Mouse (Mus musculus) limb, embryonic 10.5 days (tissue): ENCODE data around the gene Iqschfp. TPM values are rescaled to one million over a fixed set of nuclear protein-coding genes. Genes with fewer than 3 reads are reported as not detected.

Experiments
- DNase-seq: peaks from one replicate; pipeline ENCODE4 v3.0.0-alpha.2; 2017; ENCODE audit warnings: low spot score
- H3K27ac ChIP-seq: fragments of 300-500 bp; sonication (generic); 2 replicates; pipeline ENCODE4 v1.5.1; 2016; ENCODE audit warnings: mild to moderate bottlenecking
- H3K27me3 ChIP-seq: fragments of 300-500 bp; sonication (generic); 2 replicates; pipeline ENCODE4 v1.6.1; 2016; ENCODE audit warnings: low read depth, mild to moderate bottlenecking; ENCODE audit not compliant: poor library complexity, severe bottlenecking
- H3K36me3 ChIP-seq: fragments of 300-500 bp; sonication (generic); 2 replicates; pipeline ENCODE4 v1.6.1; 2016; ENCODE audit warnings: mild to moderate bottlenecking, moderate library complexity
- H3K4me1 ChIP-seq: fragments of 300-500 bp; sonication (generic); 2 replicates; pipeline ENCODE4 v1.6.1; 2016
- H3K4me3 ChIP-seq: fragments of 300-500 bp; sonication (generic); 2 replicates; pipeline ENCODE4 v1.5.1; 2016; ENCODE audit warnings: mild to moderate bottlenecking, moderate library complexity
- H3K9me3 ChIP-seq: fragments of 300-500 bp; sonication (generic); replicated peaks from 2 replicates; pipeline ENCODE4 v1.6.1; 2016; ENCODE audit warnings: mild to moderate bottlenecking
- WGBS: fragments of 180-500 bp; shearing (Covaris S2); methylation state at CpG from one replicate; pipeline ENCODE4 v1.1.7; 2016; 5-methylcytosine and 5-hydroxymethylcytosine counted together
- polyA plus RNA-seq: library from polyadenylated mRNA; unstranded; fragments of >200 nt; fragmentation: Nextera tagmentation; extraction: Ambion mirVana; gene quantifications from 2 replicates; pipeline ENCODE4 v1.2.1, GENCODE M21; 2016

The Iqschfp gene
- polyA plus RNA-seq, 1 experiment from 2014 or later, result not detected

DNA sequence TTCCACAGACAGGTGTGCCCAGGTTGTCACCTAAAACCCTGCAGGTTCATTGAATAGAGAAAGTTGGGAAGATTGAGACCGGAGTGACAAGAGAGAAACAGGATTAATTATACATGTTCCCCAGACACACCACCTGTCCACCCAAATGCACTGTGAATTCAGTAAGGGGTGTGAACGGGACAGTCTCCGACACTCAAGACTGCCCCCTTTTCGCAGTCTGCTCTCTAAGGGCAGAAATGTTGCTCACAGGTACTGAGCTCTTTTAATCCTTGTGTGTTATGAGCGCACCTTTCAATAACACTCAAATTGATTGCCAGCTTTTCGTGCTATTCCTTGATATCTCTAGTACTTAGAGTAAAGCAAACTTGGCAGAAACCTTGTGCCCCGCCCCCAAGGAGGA is 460.9 kb downstream of the Iqschfp start:
- no peak for DNase-seq
- H3K27ac ChIP-seq, result no peak overlapping the region
- H3K36me3 ChIP-seq, result no peaks in the 10 kb centered on the region
- no peak overlapping the region for H3K4me3 ChIP-seq
- peaks cover 2% of the 10 kb centered on the region; the same call in 1 of the 2 replicates for H3K9me3 ChIP-seq
- no peaks in the 10 kb centered on the region for H3K27me3 ChIP-seq
- 87% methylated on average over 7 of the region's 7 CpGs for WGBS
- H3K4me1 ChIP-seq, result peaks cover 21% of the 10 kb centered on the region

DNA sequence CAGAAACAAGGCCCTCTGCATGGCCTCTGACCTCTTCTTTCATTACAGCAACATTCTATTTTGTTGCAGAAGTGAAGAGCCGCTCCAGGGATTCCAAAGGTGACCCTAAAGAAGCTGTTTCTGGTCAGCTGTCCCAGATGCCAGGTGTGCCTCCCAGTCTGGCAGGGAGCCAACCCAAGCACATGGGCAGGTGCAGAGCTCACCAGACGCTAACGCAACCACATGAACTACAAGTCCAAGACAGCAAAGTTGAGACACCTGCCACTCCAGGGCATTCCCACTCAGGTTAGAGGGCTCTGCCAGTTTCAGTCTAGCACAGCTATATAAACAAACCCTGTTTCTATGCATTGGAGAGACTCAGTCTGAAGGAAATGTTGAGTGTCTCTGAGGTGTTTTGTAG is 461.5 kb downstream of the Iqschfp start:
- 81% methylated on average over 3 of the region's 3 CpGs for WGBS
- Histone ChIP-seq H3K27me3 (no peaks in the 10 kb centered on the region), H3K9me3 (peaks cover 2% of the 10 kb centered on the region; the same call in 1 of the 2 replicates), H3K27ac (no peak overlapping the region), H3K4me3 (no peak overlapping the region), H3K4me1 (peaks cover 19% of the 10 kb centered on the region), H3K36me3 (no peaks in the 10 kb centered on the region)
- no peak for DNase-seq

DNA sequence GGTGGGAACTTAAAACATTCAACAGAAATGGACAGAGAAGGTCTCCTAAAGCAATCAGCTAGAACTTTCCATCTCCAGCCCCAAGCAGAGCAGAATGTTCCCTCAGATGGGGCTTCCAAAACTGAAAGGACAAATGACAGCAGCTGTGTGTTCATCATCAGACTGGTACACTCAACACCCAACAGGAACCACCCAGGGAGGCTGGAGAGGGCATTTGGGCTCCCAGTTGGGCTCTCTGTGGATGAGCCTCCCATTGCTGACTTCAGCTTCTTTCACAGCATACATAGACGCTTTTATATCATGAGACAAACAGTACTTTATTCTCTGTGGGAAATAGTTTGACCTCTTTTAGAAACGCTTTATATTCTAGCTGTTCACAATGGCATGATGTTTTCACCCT is 464.5 kb downstream of the Iqschfp start:
- no peak overlapping the region for H3K27ac ChIP-seq
- no peaks in the 10 kb centered on the region for H3K36me3 ChIP-seq
- H3K9me3 ChIP-seq, result peaks cover 2% of the 10 kb centered on the region; the same call in 1 of the 2 replicates
- peaks cover 4% of the 10 kb centered on the region; the same call in 1 of the 2 replicates for H3K4me1 ChIP-seq
- whole genome bisulfite sequencing, result 85% methylated on average over 2 of the region's 2 CpGs
- DNase-seq, result no peak
- H3K27me3 ChIP-seq, result no peaks in the 10 kb centered on the region
- H3K4me3 ChIP-seq, result no peak overlapping the region

DNA sequence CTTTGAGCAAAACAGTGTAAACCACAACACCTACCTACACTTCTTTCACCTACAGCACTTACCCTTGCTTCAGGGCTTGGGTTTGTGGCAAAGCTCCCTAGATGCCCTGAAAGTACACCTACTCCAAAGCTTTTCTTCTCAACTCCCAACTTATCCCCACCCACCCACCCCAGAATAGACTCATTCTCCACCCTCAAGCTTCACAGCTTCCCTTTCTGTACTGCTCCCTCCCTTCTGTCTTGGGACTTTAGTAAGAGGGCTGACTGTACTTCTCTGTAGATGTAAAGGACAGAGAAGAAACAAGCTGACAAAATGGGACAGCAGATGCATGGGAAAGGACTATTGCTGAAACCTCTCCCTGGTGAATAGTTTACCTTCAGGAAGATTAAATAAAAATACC is 476.0 kb downstream of the Iqschfp start:
- no peak overlapping the region for H3K4me3 ChIP-seq
- H3K27ac ChIP-seq, result no peak overlapping the region
- H3K36me3 ChIP-seq, result no peaks in the 10 kb centered on the region
- DNase-seq, result no peak
- H3K9me3 ChIP-seq, result no peaks in the 10 kb centered on the region
- H3K4me1 ChIP-seq, result no peaks in the 10 kb centered on the region
- H3K27me3 ChIP-seq, result no peaks in the 10 kb centered on the region

DNA sequence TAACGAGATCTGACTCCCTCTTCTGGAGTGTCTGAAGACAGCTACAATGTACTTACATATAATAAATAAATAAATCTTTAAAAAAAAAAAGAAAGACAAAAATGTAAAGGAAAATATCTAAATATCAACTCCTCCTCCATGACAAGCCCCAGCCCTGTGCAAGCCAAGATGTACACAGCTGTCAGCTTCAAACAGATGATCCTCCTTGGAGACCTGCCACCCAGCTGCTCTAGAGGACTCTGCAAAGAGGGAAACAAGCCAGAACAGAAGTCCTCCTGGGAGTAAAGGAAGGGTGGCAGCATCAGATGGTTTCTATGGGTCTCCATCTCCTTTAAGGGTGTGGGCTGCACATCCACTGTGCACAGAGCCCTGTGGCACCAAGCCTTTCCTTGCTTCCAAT is 480.9 kb downstream of the Iqschfp start:
- H3K9me3 ChIP-seq, result no peaks in the 10 kb centered on the region
- no peak for DNase-seq
- H3K36me3 ChIP-seq, result no peaks in the 10 kb centered on the region
- H3K4me1 ChIP-seq, result 0 out of 2 replicates have a peak, but pooled peaks cover 3% of the 10 kb centered on the region
- H3K4me3 ChIP-seq, result no peak overlapping the region
- no peak overlapping the region for H3K27ac ChIP-seq
- H3K27me3 ChIP-seq, result no peaks in the 10 kb centered on the region
- WGBS, result 85% methylated on average over 1 of the region's 1 CpGs

DNA sequence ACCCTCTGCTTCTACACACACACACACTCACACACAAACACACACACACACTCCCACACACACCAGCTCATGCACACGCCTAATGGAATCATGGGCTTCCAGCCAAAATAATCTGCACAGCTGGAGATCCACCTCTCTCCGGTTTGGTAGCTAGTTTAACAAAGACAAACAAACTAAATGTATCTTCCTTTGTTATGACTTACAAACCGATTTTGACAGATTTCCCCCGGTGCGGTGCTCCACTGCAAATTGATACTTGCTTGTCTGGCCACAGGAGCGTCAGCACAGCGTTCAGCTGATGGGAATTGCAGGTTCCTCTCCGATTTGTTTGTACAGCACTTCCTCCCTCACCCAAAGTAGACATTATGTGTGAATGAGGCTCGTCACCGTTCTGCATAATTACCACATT is 483.1 kb downstream of the Iqschfp start:
- Histone ChIP-seq H3K27ac (no peak overlapping the region), H3K4me1 (peaks cover 6% of the 10 kb centered on the region), H3K36me3 (no peaks in the 10 kb centered on the region), H3K27me3 (no peaks in the 10 kb centered on the region), H3K9me3 (no peaks in the 10 kb centered on the region), H3K4me3 (no peak overlapping the region)
- no peak for DNase-seq
- 70% methylated on average over 10 of the region's 10 CpGs for WGBS

DNA sequence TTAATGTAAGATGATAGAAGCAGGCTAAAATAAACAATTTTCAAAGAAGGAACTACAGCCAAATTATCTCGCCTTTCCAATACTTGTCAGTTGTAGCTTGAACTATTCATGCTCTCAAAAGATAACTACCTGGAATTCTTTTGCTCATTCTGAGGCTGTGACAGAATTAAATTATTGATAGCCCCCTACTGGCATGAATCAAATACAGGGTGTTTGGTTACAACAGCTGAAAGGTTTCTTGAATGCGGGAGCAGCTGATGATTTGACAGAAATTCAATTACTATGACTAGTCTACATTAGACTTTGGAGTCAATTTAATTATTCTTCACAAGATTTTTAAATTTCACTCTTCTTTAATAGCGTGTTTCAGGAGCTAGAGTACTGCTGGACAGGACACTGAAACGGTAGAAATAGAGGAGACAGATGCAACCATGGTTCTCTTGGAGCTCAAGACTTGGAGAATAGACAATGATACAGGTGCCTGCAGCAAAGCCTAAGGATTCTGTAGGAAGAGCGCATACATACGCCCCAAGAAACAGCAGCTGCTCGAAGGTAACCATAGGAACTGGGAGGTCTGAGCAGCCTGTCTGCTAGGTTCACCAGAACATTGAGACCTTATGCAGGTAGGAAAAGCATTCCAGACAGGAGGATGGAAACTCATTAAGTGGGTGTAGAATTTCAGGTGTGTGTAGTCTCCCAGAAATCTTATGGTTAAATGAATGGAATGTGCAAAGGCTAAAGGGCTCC is 485.6 kb downstream of the Iqschfp start:
- no peak overlapping the region for H3K27ac ChIP-seq
- peaks cover 6% of the 10 kb centered on the region for H3K4me1 ChIP-seq
- H3K27me3 ChIP-seq, result no peaks in the 10 kb centered on the region
- DNase-seq, result no peak
- no peaks in the 10 kb centered on the region for H3K9me3 ChIP-seq
- no peak overlapping the region for H3K4me3 ChIP-seq
- 84% methylated on average over 7 of the region's 7 CpGs for WGBS
- no peaks in the 10 kb centered on the region for H3K36me3 ChIP-seq

DNA sequence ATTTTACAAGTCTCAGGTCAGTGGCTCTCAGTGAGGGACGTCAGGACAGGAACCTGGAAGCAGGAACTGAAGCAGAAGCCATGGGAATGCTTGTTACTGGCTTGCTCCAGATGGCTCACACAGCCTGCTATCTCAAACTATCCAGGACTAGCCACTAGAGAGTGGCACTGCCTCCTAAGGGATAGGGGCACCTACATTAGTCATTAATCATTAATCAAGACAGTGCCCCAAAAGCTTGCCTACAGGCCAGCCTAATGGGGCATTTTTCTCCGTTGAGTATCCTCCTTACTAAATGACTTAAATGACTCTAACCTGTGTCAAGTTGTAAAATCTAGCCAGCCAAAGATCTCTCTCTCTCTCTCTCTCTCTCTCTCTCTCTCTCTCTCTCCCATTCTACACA is 486.8 kb downstream of the Iqschfp start:
- Histone ChIP-seq H3K9me3 (no peaks in the 10 kb centered on the region), H3K36me3 (no peaks in the 10 kb centered on the region), H3K4me3 (no peak overlapping the region), H3K4me1 (peaks cover 6% of the 10 kb centered on the region), H3K27ac (no peak overlapping the region), H3K27me3 (no peaks in the 10 kb centered on the region)
- DNase-seq, result no peak
- 58% methylated on average over 2 of the region's 2 CpGs for WGBS

DNA sequence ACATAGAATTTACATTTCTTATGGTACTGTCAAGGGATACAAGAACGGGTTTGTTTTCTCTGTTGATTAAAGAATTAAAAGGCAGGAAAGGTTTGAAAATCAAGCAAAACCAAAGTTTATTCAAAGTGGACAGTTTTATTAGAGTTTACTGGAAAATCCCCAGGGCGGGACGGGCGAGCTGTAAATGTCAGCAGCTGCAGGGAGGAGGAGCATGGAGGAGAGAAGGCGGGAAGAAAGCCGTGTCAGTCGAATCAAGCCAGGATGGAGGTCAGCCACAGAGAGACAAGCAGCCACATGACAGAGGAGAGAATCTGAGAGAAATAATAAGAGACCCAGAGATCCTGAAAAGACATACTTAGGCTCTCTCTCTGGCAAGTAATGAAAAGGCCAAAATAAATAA is 487.2 kb downstream of the Iqschfp start:
- no peak overlapping the region for H3K4me3 ChIP-seq
- no peaks in the 10 kb centered on the region for H3K9me3 ChIP-seq
- no peak for DNase-seq
- H3K36me3 ChIP-seq, result no peaks in the 10 kb centered on the region
- no peaks in the 10 kb centered on the region for H3K27me3 ChIP-seq
- peaks cover 6% of the 10 kb centered on the region for H3K4me1 ChIP-seq
- H3K27ac ChIP-seq, result no peak overlapping the region
- 38% methylated on average over 7 of the region's 7 CpGs for WGBS

DNA sequence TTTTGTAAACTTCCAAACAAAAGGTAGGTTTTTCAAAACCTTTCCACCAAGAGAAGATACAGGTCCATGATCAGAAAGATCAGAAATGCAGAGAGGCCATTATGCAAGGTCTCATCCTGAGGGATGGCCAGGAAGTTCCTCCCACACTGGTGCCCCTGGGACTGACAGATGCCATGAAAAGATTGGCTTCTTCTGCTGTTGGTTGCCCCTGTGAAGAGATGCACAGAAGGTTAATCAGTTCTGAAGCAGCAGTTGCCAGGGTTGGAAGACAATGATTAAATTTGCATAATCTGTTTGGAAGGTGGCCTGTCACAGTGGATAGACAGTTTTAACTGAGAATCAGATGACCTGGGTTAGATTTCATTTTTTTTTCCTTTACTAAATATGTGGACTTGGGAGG is 491.6 kb downstream of the Iqschfp start:
- Histone ChIP-seq H3K27ac (no peak overlapping the region), H3K36me3 (no peaks in the 10 kb centered on the region), H3K4me1 (peaks cover 3% of the 10 kb centered on the region), H3K4me3 (no peak overlapping the region), H3K27me3 (no peaks in the 10 kb centered on the region), H3K9me3 (no peaks in the 10 kb centered on the region)
- no peak for DNase-seq

DNA sequence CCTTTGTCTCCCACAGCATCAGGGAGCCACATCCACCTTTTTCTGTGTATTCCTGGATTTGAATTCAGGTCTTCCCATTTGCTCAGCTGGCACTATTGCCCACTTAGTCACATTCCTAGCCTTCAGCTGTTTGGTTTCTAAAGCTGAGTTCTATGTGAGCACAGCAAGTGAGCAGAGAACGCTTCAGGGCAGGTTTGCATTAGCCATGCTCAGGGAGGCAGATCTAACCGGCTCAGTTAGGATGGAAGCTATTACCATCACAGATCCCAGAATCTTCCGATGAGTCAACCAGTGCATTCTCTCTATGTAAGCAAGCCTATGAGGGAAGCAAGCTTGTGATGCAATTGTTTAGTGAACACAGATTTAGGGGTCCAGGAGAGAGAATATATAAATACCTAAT is 493.5 kb downstream of the Iqschfp start:
- no peak overlapping the region for H3K27ac ChIP-seq
- H3K4me1 ChIP-seq, result no peaks in the 10 kb centered on the region
- no peak for DNase-seq
- 88% methylated on average over 3 of the region's 3 CpGs for WGBS
- H3K4me3 ChIP-seq, result no peak overlapping the region
- no peaks in the 10 kb centered on the region for H3K36me3 ChIP-seq
- H3K9me3 ChIP-seq, result no peaks in the 10 kb centered on the region
- H3K27me3 ChIP-seq, result no peaks in the 10 kb centered on the region

DNA sequence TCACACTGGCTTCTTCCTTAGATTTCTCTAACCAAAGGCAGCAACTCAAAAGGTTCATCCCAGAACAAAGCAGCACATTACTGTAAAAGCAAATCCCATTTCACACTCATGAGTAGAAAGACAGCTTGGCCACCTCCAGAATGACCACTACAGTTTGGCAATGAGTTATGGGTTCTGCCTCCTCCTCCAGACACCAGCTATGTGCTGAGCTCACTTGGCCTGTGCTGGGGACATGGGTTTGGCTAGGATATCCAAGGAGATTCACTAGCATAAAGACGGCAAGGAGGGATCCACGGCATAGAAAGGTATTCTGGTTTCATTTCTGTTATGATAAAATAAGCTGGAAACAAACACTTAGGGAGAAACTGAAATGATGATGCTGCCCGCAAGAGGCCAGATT is 496.0 kb downstream of the Iqschfp start:
- H3K4me3 ChIP-seq, result no peak overlapping the region
- H3K27me3 ChIP-seq, result no peaks in the 10 kb centered on the region
- DNase-seq, result no peak
- no peaks in the 10 kb centered on the region for H3K9me3 ChIP-seq
- H3K4me1 ChIP-seq, result no peaks in the 10 kb centered on the region
- WGBS, result 91% methylated on average over 3 of the region's 3 CpGs
- no peaks in the 10 kb centered on the region for H3K36me3 ChIP-seq
- H3K27ac ChIP-seq, result no peak overlapping the region

DNA sequence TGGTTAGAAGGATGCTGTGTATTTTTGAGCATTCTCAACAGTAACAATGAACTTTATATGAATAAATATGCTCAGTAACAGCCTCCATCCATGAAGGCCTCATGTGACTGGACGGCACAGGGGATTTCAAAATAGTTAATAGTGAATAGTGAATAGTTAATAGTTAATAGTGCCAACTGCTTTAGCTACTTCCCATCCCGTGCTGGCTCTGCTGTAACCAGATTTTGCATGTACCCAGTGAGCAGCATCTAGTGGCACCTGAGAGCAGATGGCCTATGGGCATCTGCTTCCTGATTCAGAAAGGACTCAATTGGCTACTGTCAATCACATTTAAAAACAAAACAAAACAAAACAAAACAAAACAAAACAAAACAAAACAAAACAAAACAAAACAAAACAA is 501.5 kb downstream of the Iqschfp start:
- no peak overlapping the region for H3K4me3 ChIP-seq
- H3K9me3 ChIP-seq, result no peaks in the 10 kb centered on the region
- H3K4me1 ChIP-seq, result no peaks in the 10 kb centered on the region
- H3K27me3 ChIP-seq, result no peaks in the 10 kb centered on the region
- no peaks in the 10 kb centered on the region for H3K36me3 ChIP-seq
- no peak for DNase-seq
- 82% methylated on average over 2 of the region's 2 CpGs for WGBS
- no peak overlapping the region for H3K27ac ChIP-seq

DNA sequence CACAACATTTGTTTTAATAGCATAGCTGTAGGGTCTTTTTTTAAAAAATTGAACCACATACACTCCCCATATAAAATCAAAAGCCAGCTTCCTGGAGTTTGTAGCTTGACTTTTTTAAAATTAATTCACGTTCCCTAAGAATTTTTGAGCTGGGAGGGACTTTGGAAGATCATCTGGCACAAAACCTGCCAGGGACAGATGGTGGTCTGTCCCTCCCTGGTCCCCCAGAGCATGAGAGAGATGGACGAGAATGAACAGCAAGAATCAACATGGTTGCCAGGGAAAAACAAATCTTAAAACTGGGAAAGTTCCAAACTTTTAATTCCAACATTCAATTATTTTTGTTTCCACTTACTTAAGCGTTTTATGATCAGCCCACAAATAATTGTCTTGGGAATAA is 506.7 kb downstream of the Iqschfp start:
- Histone ChIP-seq H3K27me3 (no peaks in the 10 kb centered on the region), H3K4me3 (no peak overlapping the region), H3K9me3 (no peaks in the 10 kb centered on the region), H3K36me3 (no peaks in the 10 kb centered on the region), H3K27ac (no peak overlapping the region), H3K4me1 (no peaks in the 10 kb centered on the region)
- no peak for DNase-seq
- 91% methylated on average over 3 of the region's 3 CpGs for WGBS
